Mouse (Mus musculus): ENCODE results near the gene Ppp2r2c.
A peak's percentile ranks its signal among the peaks of the same experiment; 100 is the strongest.

Ppp2r2c gene

GRCm38 (mm10) chr5:36986617-36987016 is 118.3 kb downstream of the Ppp2r2c start:
- no peak for DNase-seq (ENCODE audit: low spot score in 2 of 2)

- DNase-seq (ENCODE audit: low spot score in 2 of 2) = no peak
Measured at GRCm38 (mm10) chr5:36988124-36988780, 119.9 kb downstream of the Ppp2r2c start.

GRCm38 (mm10) chr5:36988781-36989624 is 120.7 kb downstream of the Ppp2r2c start, which contains the start of gene Wfs1:
Wfs1 (minus strand) TSS chr5:36989205.
- peak; percentile 58 to 89 for DNase-seq (ENCODE audit: low spot score in 2 of 2)

- no peak for DNase-seq (ENCODE audit: low spot score in 2 of 2)
Measured at GRCm38 (mm10) chr5:36989625-36989977, 121.3 kb downstream of the Ppp2r2c start.

GRCm38 (mm10) chr5:36990196-36990595 is 121.9 kb downstream of the Ppp2r2c start:
- no peak for DNase-seq (ENCODE audit: low spot score in 2 of 2)

GRCm38 (mm10) chr5:36990631-36991350 is 122.5 kb downstream of the Ppp2r2c start:
- DNase-seq (ENCODE audit: low spot score in 2 of 2) = no peak

- DNase-seq (ENCODE audit: low spot score in 2 of 2) = no peak
Measured at GRCm38 (mm10) chr5:36996410-36996809, 128.1 kb downstream of the Ppp2r2c start.

- DNase-seq (ENCODE audit: low spot score in 2 of 2) = no peak
Measured at GRCm38 (mm10) chr5:36997996-36998395, 129.7 kb downstream of the Ppp2r2c start.

GRCm38 (mm10) chr5:37001002-37001401 is 132.7 kb downstream of the Ppp2r2c start:
- no peak for DNase-seq (ENCODE audit: low spot score in 2 of 2)

GRCm38 (mm10) chr5:37002001-37002400 is 133.7 kb downstream of the Ppp2r2c start:
- DNase-seq (ENCODE audit: low spot score in 2 of 2) = peak; percentile 56 to 78
